Mouse (Mus musculus): ENCODE results near the gene Olfr649.

DNA sequence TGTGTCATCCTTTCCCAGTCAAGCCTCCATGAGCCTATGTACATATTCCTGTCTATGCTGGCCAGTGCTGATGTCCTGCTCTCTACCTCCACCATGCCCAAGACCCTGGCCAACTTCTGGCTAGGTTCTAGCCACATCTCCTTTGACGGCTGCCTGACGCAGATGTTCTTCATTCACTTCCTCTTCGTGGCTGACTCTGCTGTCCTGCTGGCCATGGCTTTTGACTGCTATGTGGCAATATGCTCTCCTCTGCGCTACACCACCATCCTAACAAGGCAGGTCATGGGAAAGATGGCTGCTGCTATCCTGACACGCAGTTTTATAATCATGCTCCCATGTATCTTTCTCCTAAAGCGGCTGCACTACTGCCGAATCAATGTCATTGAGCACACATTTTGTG is 10.4 kb upstream of the Olfr649 start:
- TF ChIP-seq HCFC1 (IDR thresholded peaks at IDR 0.05; ENCODE audit: borderline replicate concordance, insufficient read depth, low read length) (no peak), CHD2 (IDR thresholded peaks at IDR 0.05; ENCODE audit: low read depth, low read length) (no peak), ZC3H11A (IDR thresholded peaks at IDR 0.05; ENCODE audit: borderline replicate concordance, low read depth, low read length) (no peak), ZNF384 (IDR thresholded peaks at IDR 0.05; ENCODE audit: low read depth, low read length) (no peak), MAFK (IDR thresholded peaks at IDR 0.05; ENCODE audit: insufficient read depth, low read depth, low read length) (no peak)

All from ES-E14 (cell line).